Mouse (Mus musculus) left cerebral cortex, postnatal 14 days (tissue): ENCODE results near the gene Pkd1l1. TPM values are rescaled to one million over a fixed set of nuclear protein-coding genes. Genes with fewer than 3 reads are reported as not detected.

Experiments
- DNase-seq, 2 experiments: peaks; one replicate each; pipeline ENCODE4 v3.0.0; 2021 to 2022; ENCODE audit warnings: low spot score in 2 of 2, mixed read lengths in 1 of 2
- intact Hi-C: fragments of 180-260 bp; cut with DNase I; formaldehyde crosslinking; loops from one replicate; pipeline ENCODE4 v1.15.1; 2025
- total RNA-seq, 2 experiments: library from RNA; stranded (reverse); gene quantifications; 2 replicates each; pipeline ENCODE4 v1.2.3; 2021

Pkd1l1 gene
- total RNA-seq, 2 experiments from 2014 or later, result 0.04 TPM; not detected in 1

DNA sequence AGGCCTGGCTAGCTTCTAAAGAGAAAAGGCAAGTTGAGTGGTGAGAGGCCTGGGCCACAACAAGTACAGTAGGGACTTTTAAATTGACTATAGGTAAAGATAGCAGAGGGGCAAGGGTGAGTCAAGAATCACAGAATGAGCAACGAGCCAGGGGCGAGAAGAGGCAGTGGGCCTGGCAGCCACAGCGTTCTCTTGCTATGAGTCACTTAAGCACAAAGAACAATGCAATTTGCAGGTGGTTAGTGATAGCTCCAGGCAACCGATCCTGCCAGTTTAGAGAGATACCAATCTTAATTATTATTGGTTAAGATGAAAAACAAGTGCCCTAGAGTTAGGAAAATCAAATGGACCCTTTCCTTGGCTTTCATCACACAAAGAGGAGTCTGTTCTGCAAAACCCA is 142.5 kb downstream of the Pkd1l1 start:
- intact Hi-C loops, result no loop called here
- no peak for DNase-seq

DNA sequence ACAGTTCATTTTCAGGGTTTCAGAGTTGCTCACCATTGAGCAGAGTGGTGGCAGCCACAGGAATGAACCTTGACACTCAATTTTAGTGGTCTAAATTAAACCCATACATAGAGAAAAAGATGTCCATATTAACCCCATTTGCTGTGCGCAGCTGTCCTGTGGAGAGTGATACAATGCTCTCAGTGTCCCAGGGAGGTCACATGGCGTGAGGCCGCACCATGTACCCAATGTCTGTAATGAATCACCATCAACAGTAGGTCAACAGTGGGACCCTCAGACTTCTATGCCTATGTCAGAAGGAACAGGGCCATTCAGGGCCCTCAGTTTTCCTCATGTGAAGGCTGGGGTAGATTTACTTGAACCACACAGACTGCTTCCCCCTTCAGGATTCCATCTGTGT is 143.5 kb downstream of the Pkd1l1 start:
- DNase-seq, result no peak
- intact Hi-C loops, result no loop called here

DNA sequence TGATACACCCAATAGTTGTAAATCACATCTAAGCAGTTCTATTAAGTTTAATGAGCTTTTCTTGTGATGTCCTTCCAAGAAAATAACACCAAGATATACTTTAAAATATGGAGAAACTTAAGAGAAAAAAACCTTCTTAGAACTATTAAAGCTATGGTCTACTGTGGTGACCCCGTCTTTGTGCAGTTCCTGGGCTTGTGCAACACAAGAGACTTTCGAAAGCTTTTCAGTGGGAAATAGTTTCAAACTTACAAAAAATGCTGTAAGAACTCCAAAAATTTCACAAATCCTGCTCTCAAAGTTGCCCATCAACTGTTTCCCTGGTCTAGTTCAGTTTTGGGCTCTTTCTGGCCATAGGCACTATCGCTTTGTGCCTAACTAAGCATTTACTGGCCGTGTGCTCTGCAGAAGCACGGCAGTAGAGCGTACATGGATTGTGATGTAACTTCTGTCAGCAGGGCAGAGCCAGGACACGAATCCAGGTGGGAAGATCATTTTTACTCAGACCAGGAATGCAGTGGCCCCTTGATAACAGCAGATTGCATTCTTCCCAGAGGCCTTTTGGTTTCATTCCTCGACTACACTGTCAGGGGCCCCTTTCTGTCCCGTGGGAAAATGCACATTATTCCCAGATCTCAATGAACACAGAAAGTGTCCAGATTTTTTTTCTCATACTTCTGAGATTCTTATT is 144.1 kb downstream of the Pkd1l1 start:
- no peak for DNase-seq
- intact Hi-C loops, result no loop called here

DNA sequence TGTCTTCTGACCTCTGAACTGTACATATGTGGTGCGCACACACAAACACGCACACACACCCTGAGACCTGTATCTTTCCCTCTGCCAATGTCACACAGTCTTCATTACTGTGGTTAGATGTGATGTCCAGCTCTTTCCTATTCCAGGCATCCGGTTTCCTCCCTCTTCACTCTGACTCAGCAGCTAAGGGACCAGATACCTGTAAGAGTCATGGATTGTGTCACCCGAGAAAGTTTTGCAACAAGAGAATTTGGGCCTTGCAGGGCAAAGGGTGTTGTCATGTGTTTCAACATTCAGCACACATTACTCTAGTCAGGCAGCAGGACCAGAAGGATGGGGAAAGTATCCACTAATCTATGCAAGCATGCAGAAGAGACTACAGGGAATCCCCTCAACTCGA is 146.5 kb downstream of the Pkd1l1 start:
- no peak for DNase-seq
- intact Hi-C loops, result no loop called here

DNA sequence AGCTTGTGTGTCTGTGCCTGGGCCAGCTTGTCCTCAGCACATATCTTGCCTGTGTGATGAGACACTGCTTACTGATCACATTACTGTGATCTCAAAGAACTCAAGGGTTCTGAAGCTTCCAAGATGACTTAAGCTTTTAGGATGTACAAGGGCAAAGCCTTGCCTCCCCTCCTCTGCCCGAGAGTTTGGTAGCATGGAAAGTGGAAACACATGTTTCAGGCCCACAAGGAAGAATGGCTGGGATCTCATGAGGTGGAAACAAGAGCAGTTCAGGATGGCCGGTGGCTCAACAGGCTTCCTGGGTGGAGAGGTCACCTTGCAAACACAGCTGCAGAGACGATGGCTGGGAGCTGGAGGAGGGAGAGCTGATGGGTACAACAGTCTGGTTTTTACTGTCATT is 147.0 kb downstream of the Pkd1l1 start:
- DNase-seq, result no peak
- intact Hi-C loops, result no loop called here

DNA sequence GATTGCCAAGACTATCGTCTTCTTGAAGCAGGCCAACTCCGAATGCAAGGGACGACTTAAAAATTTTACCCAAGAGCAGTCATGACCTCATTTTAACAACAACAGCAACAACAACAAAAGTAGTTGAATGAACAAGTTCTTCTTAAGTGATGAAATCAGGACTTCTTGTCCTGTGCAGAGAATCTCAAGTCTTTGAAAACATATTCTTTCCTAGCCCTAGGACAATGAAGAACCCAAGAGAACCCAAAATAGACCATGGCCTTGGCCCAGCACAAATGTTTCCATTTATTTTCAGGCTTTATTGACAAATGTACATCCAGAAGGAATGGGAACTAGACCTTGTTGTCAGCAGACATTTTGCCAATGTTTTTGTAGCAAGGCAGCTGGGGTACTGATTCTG is 147.7 kb downstream of the Pkd1l1 start:
- intact Hi-C loops, result no loop called here
- DNase-seq, result no peak

DNA sequence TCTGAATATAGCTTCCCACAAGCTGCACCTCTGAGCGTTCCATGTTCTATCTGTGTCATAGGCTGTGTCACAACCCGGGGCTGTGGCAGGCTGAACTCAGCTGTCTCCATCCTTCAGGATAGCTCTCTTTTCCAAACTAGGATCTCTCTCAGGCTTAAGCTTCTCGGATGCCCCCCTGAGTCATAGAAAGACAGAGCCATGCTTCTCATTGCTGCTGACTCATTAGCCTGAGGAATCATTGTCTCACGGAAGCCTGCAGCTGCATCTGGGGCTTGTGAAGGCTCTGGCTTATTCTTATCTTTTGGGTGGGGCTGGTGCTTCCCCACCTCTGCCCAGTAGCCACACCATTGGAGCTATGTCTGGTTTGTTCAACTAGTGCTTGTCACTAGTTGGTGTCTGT is 151.7 kb downstream of the Pkd1l1 start:
- intact Hi-C loops, result no loop called here
- no peak for DNase-seq

DNA sequence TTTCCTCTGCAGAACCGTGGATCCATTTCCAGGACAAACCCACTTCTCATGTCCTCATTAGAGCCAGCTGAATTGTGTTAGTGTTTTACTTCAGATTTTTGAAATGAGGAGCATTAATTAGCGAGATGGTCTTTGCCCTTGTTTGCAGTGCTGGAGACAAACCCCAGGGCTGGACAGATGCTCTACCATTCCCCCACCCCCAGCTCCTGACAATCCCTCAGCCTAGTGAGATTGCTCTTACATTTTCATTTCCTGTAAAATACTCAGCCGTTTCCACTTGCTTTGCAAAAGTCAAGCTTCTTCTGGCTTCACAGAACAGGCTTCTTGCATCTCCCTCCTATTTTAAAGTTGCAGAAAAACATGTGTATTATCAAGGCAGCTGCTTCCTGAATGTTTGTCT is 155.7 kb downstream of the Pkd1l1 start:
- intact Hi-C loops, result no loop called here
- DNase-seq, result no peak

DNA sequence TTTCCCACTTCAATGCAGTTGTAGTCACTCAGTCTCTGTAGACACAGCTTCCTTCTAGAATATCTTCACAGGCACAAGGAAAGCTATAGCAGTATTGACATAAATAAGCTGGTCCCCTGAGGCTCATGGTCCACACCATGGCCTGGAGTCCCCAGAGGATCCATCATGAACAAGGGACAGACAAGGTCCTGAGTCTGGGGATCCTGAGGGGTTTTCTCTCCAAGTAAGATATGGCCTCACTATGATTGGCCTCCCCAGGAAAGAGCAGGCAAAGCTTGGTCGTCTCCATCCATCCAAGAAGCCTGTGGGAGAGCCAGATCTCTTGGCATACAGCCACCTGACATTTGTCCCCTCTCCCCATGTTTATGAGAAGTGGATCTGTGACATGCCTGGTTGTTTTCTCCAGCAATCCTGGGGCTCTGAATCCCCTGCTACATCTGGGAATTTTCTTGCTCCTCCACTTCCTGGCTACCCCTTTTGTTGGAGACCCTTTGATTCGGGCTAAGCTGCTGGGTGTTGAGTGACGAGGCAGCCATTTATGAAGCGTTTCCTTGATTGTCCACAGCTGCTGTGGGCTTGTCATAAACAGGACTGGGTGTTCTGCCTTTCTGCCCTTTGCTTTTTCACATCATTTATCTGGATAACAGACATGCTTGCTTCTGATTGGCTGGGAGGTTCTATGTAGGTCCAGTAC is 158.8 kb downstream of the Pkd1l1 start:
- no peak for DNase-seq
- intact Hi-C loops, result no loop called here

DNA sequence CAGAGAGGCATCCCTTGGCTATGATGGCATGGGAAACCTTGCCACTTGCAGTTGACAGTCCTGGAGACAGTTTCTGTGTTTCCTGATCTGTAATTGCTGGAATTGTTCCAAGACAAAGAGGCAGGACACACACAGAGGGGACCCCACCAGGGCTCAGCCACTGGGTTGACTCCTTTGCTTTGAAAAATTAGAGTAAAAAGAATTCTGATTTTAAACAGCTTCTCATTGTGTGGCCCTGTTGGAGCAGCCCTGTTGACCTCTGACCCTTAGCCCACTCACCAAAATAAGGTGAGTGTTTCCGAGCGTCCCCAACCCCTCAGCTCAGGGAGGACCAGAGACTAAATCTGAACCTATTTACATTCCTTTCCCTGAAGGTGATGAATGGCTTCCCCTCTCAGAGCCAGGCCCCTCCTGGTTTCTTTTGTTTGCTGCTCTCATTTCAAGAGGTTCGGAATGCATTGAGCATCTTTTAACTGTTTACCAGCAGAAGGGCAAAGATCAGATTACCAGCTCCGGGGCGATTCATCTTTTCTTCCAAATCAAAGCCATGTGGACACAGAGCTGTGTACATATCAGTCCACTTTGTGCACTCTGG is 161.5 kb downstream of the Pkd1l1 start:
- intact Hi-C loops, result no loop called here
- DNase-seq, result no peak

DNA sequence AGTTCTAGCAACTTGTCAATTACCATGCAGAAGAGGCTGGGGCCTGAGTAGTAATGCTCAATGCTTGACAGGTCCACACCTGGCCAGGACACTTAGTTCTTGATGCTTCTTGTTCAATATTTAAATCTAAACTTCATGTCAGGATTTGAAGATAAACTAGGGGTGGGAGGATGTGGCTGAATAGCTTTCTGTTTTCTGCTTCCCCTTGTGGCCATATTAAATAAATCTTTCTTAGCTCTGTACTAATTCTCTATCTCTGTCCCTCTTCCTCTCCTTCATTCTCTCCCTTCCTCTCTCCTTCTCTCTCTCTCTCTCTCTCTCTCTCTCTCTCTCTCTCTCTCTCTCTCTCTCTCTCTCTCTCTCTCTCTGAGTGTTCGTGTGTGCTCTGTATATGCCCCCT is 163.4 kb downstream of the Pkd1l1 start:
- intact Hi-C loops, result no loop called here
- no peak for DNase-seq

DNA sequence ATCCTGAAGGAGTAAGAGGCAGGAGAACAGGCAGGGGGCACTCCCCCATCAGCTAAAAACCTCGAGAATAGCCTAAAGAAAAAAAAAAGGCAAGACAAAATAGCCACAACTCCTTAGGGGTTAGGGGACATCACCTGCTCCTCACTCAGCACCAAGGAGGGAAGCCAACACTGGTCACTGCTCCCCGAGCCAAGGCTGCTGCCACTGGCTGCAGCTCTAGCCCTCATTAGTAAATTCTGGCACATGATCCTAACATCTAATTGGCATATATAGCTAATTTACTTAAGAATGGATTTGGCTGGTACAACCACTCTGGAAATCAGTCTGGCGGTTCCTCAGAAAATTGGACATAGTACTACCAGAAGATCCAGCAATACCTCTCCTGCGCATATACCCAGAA is 166.1 kb downstream of the Pkd1l1 start:
- no peak for DNase-seq
- intact Hi-C loops, result no loop called here

DNA sequence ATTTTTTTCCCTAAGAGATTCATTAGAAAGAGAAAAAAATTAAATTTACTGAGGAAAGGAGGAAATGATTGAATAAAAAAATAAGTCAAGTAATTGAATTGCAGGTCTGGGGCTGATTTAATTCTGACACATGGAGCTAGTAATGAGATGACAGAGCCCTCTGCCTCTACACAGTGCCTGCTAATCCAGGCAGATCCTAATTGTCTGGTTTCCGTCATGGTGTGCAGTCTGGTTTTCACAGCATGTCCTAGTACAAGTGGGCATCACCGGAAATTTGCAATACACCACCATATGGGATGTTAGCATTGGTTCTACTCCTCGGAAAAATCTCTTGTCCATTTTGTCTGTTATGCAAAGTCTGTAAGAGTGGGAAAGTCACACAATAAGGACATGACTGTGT is 168.9 kb downstream of the Pkd1l1 start:
- intact Hi-C loops, result no loop called here
- no peak for DNase-seq

DNA sequence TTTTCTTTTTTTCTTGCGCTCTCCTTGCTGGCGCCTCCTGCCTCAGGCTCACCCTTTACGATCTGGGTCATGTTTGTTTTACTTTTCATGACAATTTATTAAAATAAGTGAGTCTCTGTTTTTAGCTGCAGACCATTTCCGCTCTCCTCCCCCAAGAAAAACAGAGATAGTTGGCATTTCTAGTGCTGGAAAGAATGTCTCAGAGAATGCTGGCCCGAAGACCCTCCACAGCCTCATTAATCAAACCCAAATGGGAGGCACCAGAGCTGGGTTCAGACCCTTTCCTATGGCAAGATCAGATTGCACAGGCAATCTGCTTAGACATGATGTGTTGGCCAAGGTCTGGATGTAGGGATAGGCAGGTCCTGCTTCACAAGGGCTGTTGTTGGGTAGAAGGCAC is 175.6 kb downstream of the Pkd1l1 start:
- intact Hi-C loops, result no loop called here
- no peak for DNase-seq

DNA sequence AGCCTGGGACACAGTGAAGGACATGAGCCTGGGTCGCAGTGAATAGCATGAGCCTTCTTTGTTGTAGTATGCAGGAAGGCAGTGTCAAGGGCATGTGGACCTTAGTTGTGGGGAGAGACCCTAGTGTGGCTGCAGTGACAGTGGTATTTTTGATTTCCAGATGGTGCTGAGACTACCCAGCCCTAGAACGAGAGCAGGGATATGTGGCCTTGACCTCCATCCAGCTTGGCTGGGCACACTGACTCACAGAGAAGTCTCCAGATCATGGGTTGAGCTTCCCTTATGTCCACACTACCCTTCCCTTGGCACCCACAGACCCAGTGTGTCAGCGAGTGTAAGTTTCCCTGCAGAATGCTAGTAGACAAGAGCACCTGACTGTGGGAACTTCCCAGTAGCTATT is 178.0 kb downstream of the Pkd1l1 start:
- intact Hi-C loops, result no loop called here
- no peak for DNase-seq

DNA sequence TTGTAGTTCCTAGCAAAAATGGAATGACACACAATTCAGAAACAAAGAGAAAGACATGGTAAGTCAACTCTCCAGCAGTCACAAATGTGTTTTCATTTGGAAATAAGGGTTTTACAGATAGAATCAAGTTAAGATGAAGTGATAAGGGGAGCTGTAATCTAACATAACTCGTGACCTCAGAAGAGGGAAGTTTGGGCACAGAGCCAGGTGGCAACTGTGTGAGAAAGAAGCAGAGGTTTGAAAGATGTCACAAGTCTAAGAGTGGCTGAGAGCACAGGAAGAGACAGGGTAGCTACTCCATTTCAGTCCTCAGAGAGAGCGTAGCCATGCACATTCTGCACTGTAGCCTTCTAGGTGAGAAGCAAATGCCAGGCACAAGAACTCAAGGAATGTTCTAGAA is 180.9 kb downstream of the Pkd1l1 start:
- intact Hi-C loops, result no loop called here
- no peak for DNase-seq

DNA sequence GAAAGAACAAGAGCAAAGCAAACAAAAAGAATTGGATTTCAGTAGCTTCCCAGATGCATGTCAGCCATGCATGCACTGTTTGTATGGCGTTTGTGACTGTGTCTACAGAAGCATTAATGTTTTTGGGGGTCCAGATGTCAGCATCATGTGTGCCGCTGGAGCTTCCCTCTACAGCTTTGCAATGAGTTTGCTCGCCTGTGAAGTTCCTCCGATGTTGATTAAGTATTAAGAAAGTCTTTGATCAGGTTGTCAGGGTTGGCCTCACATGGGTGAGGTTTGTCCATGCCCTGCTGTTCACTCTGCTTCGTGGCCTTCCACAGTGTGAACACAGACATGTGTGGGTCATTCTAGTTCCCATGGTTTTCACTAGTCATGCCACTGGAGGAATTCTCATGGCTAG is 183.9 kb downstream of the Pkd1l1 start:
- DNase-seq, result no peak

DNA sequence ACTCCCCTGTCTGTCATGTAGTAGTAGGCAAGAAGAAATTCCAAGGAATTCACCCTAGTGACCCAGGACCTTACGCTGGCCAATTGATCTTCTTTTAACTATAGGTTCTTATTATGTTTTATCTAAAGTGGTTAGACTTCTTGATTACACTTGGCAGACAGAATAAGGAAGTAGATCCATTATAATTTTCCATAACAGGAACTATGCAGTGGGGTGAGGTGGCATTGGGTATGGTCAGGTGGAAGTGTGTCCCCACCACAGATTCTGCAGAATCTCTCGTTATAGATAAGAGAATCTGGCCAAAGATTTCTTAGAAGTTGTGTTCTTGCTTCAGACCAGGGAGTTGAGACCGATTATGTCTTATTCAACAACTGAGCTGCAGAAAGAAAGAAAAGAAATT is 185.5 kb downstream of the Pkd1l1 start:
- no peak for DNase-seq
- intact Hi-C loops, result no loop called here

More for the DNA sequence above, 183.9 kb downstream of the Pkd1l1 start:
- intact Hi-C loops, result no loop called here

DNA sequence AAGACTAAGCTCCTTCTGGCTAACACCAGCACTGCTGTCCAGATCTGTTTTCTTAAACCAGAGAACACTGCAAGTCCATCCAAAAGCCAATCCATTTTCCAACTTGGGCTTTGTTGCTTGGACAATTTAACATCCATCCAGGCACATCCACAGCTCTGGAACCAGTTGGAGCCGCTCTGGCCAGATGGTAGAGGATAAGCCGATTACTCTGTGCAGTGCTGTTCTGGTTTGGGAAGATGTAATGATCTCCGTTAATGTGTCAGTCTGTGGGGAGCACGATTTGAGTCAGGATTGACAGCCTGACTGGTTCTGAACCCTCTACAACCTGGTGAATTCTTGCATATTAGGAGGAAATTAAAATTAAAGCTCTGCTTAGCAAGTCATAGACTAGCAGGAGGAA is 188.7 kb downstream of the Pkd1l1 start:
- no peak for DNase-seq
- intact Hi-C loops, result no loop called here

DNA sequence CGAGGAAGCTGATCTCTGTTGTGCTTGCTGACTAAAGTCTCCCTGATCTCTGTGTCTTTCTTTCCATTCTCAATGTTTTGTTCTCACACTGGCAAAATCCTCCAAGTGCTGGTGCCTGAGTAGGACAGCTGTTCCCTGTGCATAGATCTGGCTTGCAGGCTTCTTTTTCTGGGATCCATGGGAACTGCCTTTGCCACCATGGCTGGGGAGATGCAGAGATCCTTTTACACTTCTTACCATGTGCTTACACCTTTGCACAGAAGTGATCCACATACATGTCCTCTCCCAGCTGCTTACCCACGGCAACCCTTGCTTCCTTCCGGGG is 191.0 kb downstream of the Pkd1l1 start:
- peak in 1 of 2 experiments; percentile 28 for DNase-seq
- intact Hi-C loops, result no loop called here
